In genomic region chr17:25115664-25116432, GRCm38 (mm10) we compare ENCODE assay signal across 7 mouse cellular contexts. TPM values are rescaled to one million over a fixed set of nuclear protein-coding genes. Genes with fewer than 3 reads are reported as not detected.
A peak's percentile ranks its signal among the peaks of the same experiment; 100 is the strongest.
DNase-seq lines count a peak whose midpoint lies in the region; ATAC-seq lines count a peak whose summit lies in the region.

Gene Telo2, minus strand, starts transcription at chr17:25115967.

- DNase-seq in adrenal gland, postnatal 14 days = peak; percentile 97
- peak; percentile 95 for DNase-seq in embryonic facial prominence, embryonic 11.5 days (ENCODE audit: low spot score)
- DNase-seq in heart, adult 11 months = peak; percentile 99
- peak; percentile 94 for DNase-seq in kidney, adult 18-20 months
- peak; percentile 93 for DNase-seq in limb, embryonic 11.5 days (ENCODE audit: low spot score)
- peak; percentile 96 for DNase-seq in midbrain, embryonic 14.5 days
- DNase-seq in spleen, adult 18-20 months = peak; percentile 88 to 94

- H3K9ac ChIP-seq in embryonic facial prominence, embryonic 11.5 days (replicated peaks; ENCODE audit: low read length) = peak within 1 kb of the TSS; percentile 46
- H3K9ac ChIP-seq in limb, embryonic 11.5 days (ENCODE audit: low read length) = peak within 1 kb of the TSS; percentile 77
- H3K9ac ChIP-seq in midbrain, embryonic 14.5 days (replicated peaks; ENCODE audit: low read length) = peak within 1 kb of the TSS; percentile 77

- peak; percentile 91 for ATAC-seq in embryonic facial prominence, embryonic 11.5 days (replicated peaks; ENCODE audit: insufficient number of reproducible peaks, low FRiP score, low TSS enrichment, low read depth)
- peak; percentile 88 for ATAC-seq in limb, embryonic 11.5 days (ENCODE audit: insufficient number of reproducible peaks, low FRiP score, low TSS enrichment, low read depth)
- ATAC-seq in midbrain, embryonic 14.5 days (ENCODE audit: low FRiP score, low TSS enrichment) = peak; percentile 90

- H3K4me3 ChIP-seq in embryonic facial prominence, embryonic 11.5 days (ENCODE audit: low read depth, low read length) = peak within 1 kb of the TSS; percentile 48
- H3K4me3 ChIP-seq in limb, embryonic 11.5 days (ENCODE audit: low read depth, low read length) = peak within 1 kb of the TSS; percentile 60
- peak within 1 kb of the TSS; percentile 63 for H3K4me3 ChIP-seq in midbrain, embryonic 14.5 days (replicated peaks; ENCODE audit: low read depth, low read length)

- H3K27ac ChIP-seq in embryonic facial prominence, embryonic 11.5 days (replicated peaks; ENCODE audit: low read depth, low read length) = peak within 1 kb of the TSS; percentile 86
- peak within 1 kb of the TSS; percentile 93 for H3K27ac ChIP-seq in limb, embryonic 11.5 days (replicated peaks; ENCODE audit: low read depth, low read length)
- H3K27ac ChIP-seq in midbrain, embryonic 14.5 days (replicated peaks; ENCODE audit: low read depth, low read length) = peak within 1 kb of the TSS; percentile 94

- no peaks in the 10 kb centered on the region for H3K36me3 ChIP-seq in embryonic facial prominence, embryonic 11.5 days (replicated peaks; ENCODE audit: control insufficient read depth, insufficient read depth, low read depth, low read length)
- peaks cover 2% of the 10 kb centered on the region; the same call in 1 of the 2 replicates for H3K36me3 ChIP-seq in limb, embryonic 11.5 days (ENCODE audit: control insufficient read depth, insufficient read depth, low read length)
- H3K36me3 ChIP-seq in midbrain, embryonic 14.5 days (ENCODE audit: control insufficient read depth, insufficient read depth, low read length) = peaks cover 4% of the 10 kb centered on the region

- H3K27me3 ChIP-seq in embryonic facial prominence, embryonic 11.5 days (ENCODE audit: control insufficient read depth, insufficient read depth, low read length) = no peaks in the 10 kb centered on the region
- no peaks in the 10 kb centered on the region for H3K27me3 ChIP-seq in limb, embryonic 11.5 days (ENCODE audit: control insufficient read depth, insufficient read depth, low read length)
- H3K27me3 ChIP-seq in midbrain, embryonic 14.5 days (ENCODE audit: control insufficient read depth, insufficient read depth, low read length) = no peaks in the 10 kb centered on the region

- H3K4me1 ChIP-seq in embryonic facial prominence, embryonic 11.5 days (ENCODE audit: control insufficient read depth, insufficient read depth, low read length) = peaks cover 3% of the 10 kb centered on the region
- H3K4me1 ChIP-seq in limb, embryonic 11.5 days (ENCODE audit: control insufficient read depth, insufficient read depth, low read length) = peaks cover 8% of the 10 kb centered on the region; the same call in 1 of the 2 replicates
- peaks cover 8% of the 10 kb centered on the region for H3K4me1 ChIP-seq in midbrain, embryonic 14.5 days (ENCODE audit: control insufficient read depth, insufficient read depth, low read length)

- H3K9me3 ChIP-seq in embryonic facial prominence, embryonic 11.5 days (replicated peaks; ENCODE audit: control insufficient read depth, low read length) = no peaks in the 10 kb centered on the region
- no peaks in the 10 kb centered on the region for H3K9me3 ChIP-seq in limb, embryonic 11.5 days (ENCODE audit: control insufficient read depth, low read length)
- H3K9me3 ChIP-seq in midbrain, embryonic 14.5 days (ENCODE audit: control insufficient read depth, low read length) = no peaks in the 10 kb centered on the region

- peak within 1 kb of the TSS; percentile 87 for H3K4me2 ChIP-seq in embryonic facial prominence, embryonic 11.5 days (ENCODE audit: low read depth, low read length)
- H3K4me2 ChIP-seq in limb, embryonic 11.5 days (ENCODE audit: low read depth, severe bottlenecking) = peak within 1 kb of the TSS; percentile 98
- H3K4me2 ChIP-seq in midbrain, embryonic 14.5 days (ENCODE audit: low read length) = peak within 1 kb of the TSS; percentile 99

- 6% methylated on average over 40 of the region's 40 CpGs for WGBS in embryonic facial prominence, embryonic 11.5 days
- WGBS in limb, embryonic 11.5 days = 6% methylated on average over 39 of the region's 40 CpGs
- WGBS in midbrain, embryonic 14.5 days = 5% methylated on average over 40 of the region's 40 CpGs

RNA-seq across cellular contexts. Expression of gene Telo2, which starts in this region (rescaled TPM):
- 19.9 and 27.3 TPM in 2 replicates for total RNA-seq in adrenal gland, postnatal 14 days (2021)
- polyA plus RNA-seq in embryonic facial prominence, embryonic 11.5 days (2014; fragmentation: Nextera tagmentation; extraction: Ambion mirVana) = 20.6 and 26.7 TPM in 2 replicates
- 28.8 and 35.8 TPM in 2 replicates for polyA plus RNA-seq in limb, embryonic 11.5 days (2014; fragmentation: Nextera tagmentation; extraction: Ambion mirVana)
- polyA plus RNA-seq in midbrain, embryonic 14.5 days (2014; fragmentation: Nextera tagmentation; extraction: Ambion mirVana) = 34.1 and 34.4 TPM in 2 replicates

Comparison
In these comparisons a context has a peak if more than half of its experiments do, and no peak if none do; other contexts are left out.
1. Peak in every context shown above with its lines: DNase-seq, ATAC-seq, H3K4me3 ChIP-seq and H3K27ac ChIP-seq.